Mouse (Mus musculus) kidney, adult 2 months (tissue): ENCODE measurements at regions not wholly inside any gene's neighbourhood (a gene's known extent, or its start where the extent isn't known, plus 50 kb on each side); places are given as distances from the start of the nearest gene placed in this dataset.

ENCODE experiments used
- CTCF ChIP-seq: fragments of 200-500 bp; conservative IDR thresholded peaks from 2 replicates; pipeline ENCODE4 v1.5.1; 2011; ENCODE audit warnings: low read depth, mild to moderate bottlenecking, control low read depth, low read length, moderate library complexity, mixed read lengths; ENCODE audit not compliant: insufficient read depth, insufficient read length
- POLR2A ChIP-seq: fragments of 200-500 bp; IDR thresholded peaks from one replicate; pipeline ENCODE4 v1.6.1; 2011; ENCODE audit warnings: low read depth, low read length, control low read depth

- no peak for TF ChIP-seq POLR2A
- TF ChIP-seq CTCF = no peak
Measured at GRCm38 (mm10) chr11:64715182-64715581, 263.7 kb upstream of the Elac2 start.
